Mouse (Mus musculus) hindbrain, embryonic 11.5 days (tissue): ENCODE measurements around the gene Rnf169. TPM values are rescaled to one million over a fixed set of nuclear protein-coding genes. Genes with fewer than 3 reads are reported as not detected.
A peak's percentile ranks its signal among the peaks of the same experiment; 100 is the strongest.

Experiments used
- ATAC-seq: fragments of 200-750 bp; cut with Nextera tagmentation; 2 replicates; pipeline ENCODE4 v1.8.0; 2017; ENCODE audit warnings: mild to moderate bottlenecking, moderate TSS enrichment, moderate library complexity; ENCODE audit not compliant: low FRiP score
- DNase-seq: peaks from one replicate; pipeline ENCODE4 v3.0.0-alpha.2; 2015; ENCODE audit warnings: low spot score
- H3K27ac ChIP-seq: fragments of 300-500 bp; sonication (generic); 2 replicates; pipeline ENCODE4 v1.5.1; 2014; ENCODE audit warnings: mild to moderate bottlenecking, low read depth, low read length
- H3K27me3 ChIP-seq: fragments of 300-500 bp; sonication (generic); 2 replicates; pipeline ENCODE4 v1.6.1; 2014; ENCODE audit warnings: mild to moderate bottlenecking, low read length, moderate library complexity, mixed read lengths; ENCODE audit not compliant: control insufficient read depth, insufficient read depth
- H3K36me3 ChIP-seq: fragments of 300-500 bp; sonication (generic); 2 replicates; pipeline ENCODE4 v1.6.1; 2014; ENCODE audit warnings: mild to moderate bottlenecking, low read length, moderate library complexity, mixed read lengths; ENCODE audit not compliant: control insufficient read depth, insufficient read depth
- H3K4me1 ChIP-seq: fragments of 300-500 bp; sonication (generic); replicated peaks from 2 replicates; pipeline ENCODE4 v1.6.1; 2014; ENCODE audit warnings: low read length, mixed read lengths; ENCODE audit not compliant: control insufficient read depth, insufficient read depth
- H3K4me2 ChIP-seq: fragments of 300-500 bp; sonication (generic); replicated peaks from 2 replicates; pipeline ENCODE4 v1.6.1; 2014; ENCODE audit warnings: mild to moderate bottlenecking, low read depth, low read length
- H3K4me3 ChIP-seq: fragments of 300-500 bp; sonication (generic); 2 replicates; pipeline ENCODE4 v1.5.1; 2014; ENCODE audit warnings: low read depth, low read length
- H3K9ac ChIP-seq: fragments of 300-500 bp; sonication (generic); 2 replicates; pipeline ENCODE4 v1.6.1; 2014; ENCODE audit warnings: low read depth, low read length
- H3K9me3 ChIP-seq: fragments of 300-500 bp; sonication (generic); 2 replicates; pipeline ENCODE4 v1.6.1; 2016; ENCODE audit warnings: low read length; ENCODE audit not compliant: control insufficient read depth
- WGBS: fragments of 180-500 bp; shearing (Covaris S2); extraction: QIAGEN DNeasy Blood & Tissue Kit; methylation state at CpG from one replicate; pipeline ENCODE4 v1.1.7; 2014; 5-methylcytosine and 5-hydroxymethylcytosine counted together
- polyA plus RNA-seq: library from polyadenylated mRNA; unstranded; fragments of >200 nt; fragmentation: Nextera tagmentation; extraction: Ambion mirVana; gene quantifications from 2 replicates; pipeline ENCODE4 v1.2.1, GENCODE M21; 2014

The Rnf169 gene
- polyA plus RNA-seq, 1 experiment from 2014 or later: 8.4 TPM

- no peaks in the 10 kb centered on the region for H3K36me3 ChIP-seq
- DNase-seq: no peak
- no peak overlapping the region for H3K27ac ChIP-seq
- peaks cover 35% of the 10 kb centered on the region for H3K27me3 ChIP-seq
- no peaks in the 10 kb centered on the region for H3K4me1 ChIP-seq
- 91% methylated on average over 4 of the region's 4 CpGs for WGBS
- no peak overlapping the region for H3K4me2 ChIP-seq
- no peaks in the 10 kb centered on the region for H3K9me3 ChIP-seq
- H3K9ac ChIP-seq: no peak overlapping the region
- no peak overlapping the region for H3K4me3 ChIP-seq
- no peak for ATAC-seq
Observed at GRCm38 (mm10) chr7:100008765-100009164, 28.5 kb upstream of the Rnf169 start.

GRCm38 (mm10) chr7:100006411-100006810 lies 26.2 kb upstream of the Rnf169 start:
- DNase-seq: peak; percentile 33
- Histone ChIP-seq H3K9me3 (no peaks in the 10 kb centered on the region), H3K9ac (no peak overlapping the region), H3K4me2 (peak overlapping the region; percentile 71), H3K36me3 (no peaks in the 10 kb centered on the region), H3K27me3 (peaks cover 35% of the 10 kb centered on the region), H3K4me1 (no peaks in the 10 kb centered on the region), H3K4me3 (peak overlapping the region; percentile 34; the same call in 1 of the 2 replicates), H3K27ac (no peak overlapping the region)
- ATAC-seq: no peak
- WGBS: 7% methylated on average over 11 of the region's 11 CpGs

- WGBS: under 1% methylated on average over 29 of the region's 44 CpGs
- peak within 1 kb of the TSS; percentile 71 for H3K4me2 ChIP-seq
- H3K4me1 ChIP-seq: no peaks in the 10 kb centered on the region
- H3K9ac ChIP-seq: peak within 1 kb of the TSS; percentile 57; the same call in 1 of the 2 replicates
- ATAC-seq (0 out of 2 replicates have a peak, but pooled peaks have one; percentile 60), DNase-seq (peak; percentile 64)
- H3K36me3 ChIP-seq: no peaks in the 10 kb centered on the region
- no peaks in the 10 kb centered on the region for H3K9me3 ChIP-seq
- H3K27me3 ChIP-seq: peaks cover 35% of the 10 kb centered on the region
- peak within 1 kb of the TSS; percentile 34 for H3K4me3 ChIP-seq
- no peak within 1 kb of the TSS for H3K27ac ChIP-seq
Observed at GRCm38 (mm10) chr7:100005790-100006189, 25.5 kb upstream of the Rnf169 start, which contains the start of gene Chrdl2. Gene Chrdl2 (plus strand): TSS chr7:100006172.

GRCm38 (mm10) chr7:100003781-100004180 lies 23.5 kb upstream of the Rnf169 start:
- no peak overlapping the region for H3K4me2 ChIP-seq
- H3K9ac ChIP-seq: no peak overlapping the region
- no peak overlapping the region for H3K4me3 ChIP-seq
- WGBS: 56% methylated on average over 9 of the region's 9 CpGs
- peaks cover 32% of the 10 kb centered on the region for H3K27me3 ChIP-seq
- DNase-seq: no peak
- no peaks in the 10 kb centered on the region for H3K9me3 ChIP-seq
- H3K27ac ChIP-seq: no peak overlapping the region
- no peaks in the 10 kb centered on the region for H3K36me3 ChIP-seq
- no peak for ATAC-seq
- no peaks in the 10 kb centered on the region for H3K4me1 ChIP-seq

GRCm38 (mm10) chr7:99998668-99999067 lies 18.4 kb upstream of the Rnf169 start:
- WGBS: 90% methylated on average over 3 of the region's 3 CpGs
- H3K27me3 ChIP-seq: no peaks in the 10 kb centered on the region
- ATAC-seq: no peak

GRCm38 (mm10) chr7:99995186-99995585 lies 14.9 kb upstream of the Rnf169 start:
- no peaks in the 10 kb centered on the region for H3K36me3 ChIP-seq
- no peak overlapping the region for H3K4me3 ChIP-seq
- DNase-seq (no peak), ATAC-seq (no peak)
- no peaks in the 10 kb centered on the region for H3K27me3 ChIP-seq
- H3K9me3 ChIP-seq: no peaks in the 10 kb centered on the region
- H3K4me1 ChIP-seq: no peaks in the 10 kb centered on the region
- no peak overlapping the region for H3K27ac ChIP-seq
- 70% methylated on average over 7 of the region's 7 CpGs for WGBS
- H3K4me2 ChIP-seq: no peak overlapping the region
- H3K9ac ChIP-seq: no peak overlapping the region

More at GRCm38 (mm10) chr7:99998668-99999067, 18.4 kb upstream of the Rnf169 start:
- no peak overlapping the region for H3K27ac ChIP-seq
- no peak overlapping the region for H3K4me2 ChIP-seq
- no peak for DNase-seq
- no peak overlapping the region for H3K4me3 ChIP-seq
- H3K9ac ChIP-seq: no peak overlapping the region
- H3K9me3 ChIP-seq: no peaks in the 10 kb centered on the region
- H3K4me1 ChIP-seq: no peaks in the 10 kb centered on the region
- no peaks in the 10 kb centered on the region for H3K36me3 ChIP-seq

GRCm38 (mm10) chr7:99993159-99993558 lies 12.9 kb upstream of the Rnf169 start:
- Histone ChIP-seq H3K4me2 (no peak overlapping the region), H3K4me3 (no peak overlapping the region), H3K4me1 (no peaks in the 10 kb centered on the region), H3K36me3 (no peaks in the 10 kb centered on the region), H3K9ac (no peak overlapping the region), H3K27ac (no peak overlapping the region), H3K9me3 (no peaks in the 10 kb centered on the region), H3K27me3 (no peaks in the 10 kb centered on the region)
- WGBS: 85% methylated on average over 7 of the region's 7 CpGs
- ATAC-seq: no peak
- DNase-seq: no peak

GRCm38 (mm10) chr7:99990990-99991707 lies 10.9 kb upstream of the Rnf169 start:
- Histone ChIP-seq H3K4me3 (no peak overlapping the region), H3K9me3 (no peaks in the 10 kb centered on the region), H3K27ac (no peak overlapping the region), H3K27me3 (no peaks in the 10 kb centered on the region), H3K36me3 (no peaks in the 10 kb centered on the region), H3K4me1 (no peaks in the 10 kb centered on the region), H3K4me2 (no peak overlapping the region), H3K9ac (no peak overlapping the region)
- ATAC-seq (no peak), DNase-seq (no peak)
- WGBS: 82% methylated on average over 8 of the region's 8 CpGs
